Mouse (Mus musculus): ENCODE measurements around the gene Sema4a. TPM values are rescaled to one million over a fixed set of nuclear protein-coding genes. Genes with fewer than 3 reads are reported as not detected.
"Not testable (repeated sequence)": the region's sequence is repeated elsewhere in the genome, so short reads cannot be mapped to it uniquely, and the experiment has no call there.

The Sema4a gene
- polyA plus RNA-seq, 1 experiment from 2014 or later: 2.1 TPM

DNA sequence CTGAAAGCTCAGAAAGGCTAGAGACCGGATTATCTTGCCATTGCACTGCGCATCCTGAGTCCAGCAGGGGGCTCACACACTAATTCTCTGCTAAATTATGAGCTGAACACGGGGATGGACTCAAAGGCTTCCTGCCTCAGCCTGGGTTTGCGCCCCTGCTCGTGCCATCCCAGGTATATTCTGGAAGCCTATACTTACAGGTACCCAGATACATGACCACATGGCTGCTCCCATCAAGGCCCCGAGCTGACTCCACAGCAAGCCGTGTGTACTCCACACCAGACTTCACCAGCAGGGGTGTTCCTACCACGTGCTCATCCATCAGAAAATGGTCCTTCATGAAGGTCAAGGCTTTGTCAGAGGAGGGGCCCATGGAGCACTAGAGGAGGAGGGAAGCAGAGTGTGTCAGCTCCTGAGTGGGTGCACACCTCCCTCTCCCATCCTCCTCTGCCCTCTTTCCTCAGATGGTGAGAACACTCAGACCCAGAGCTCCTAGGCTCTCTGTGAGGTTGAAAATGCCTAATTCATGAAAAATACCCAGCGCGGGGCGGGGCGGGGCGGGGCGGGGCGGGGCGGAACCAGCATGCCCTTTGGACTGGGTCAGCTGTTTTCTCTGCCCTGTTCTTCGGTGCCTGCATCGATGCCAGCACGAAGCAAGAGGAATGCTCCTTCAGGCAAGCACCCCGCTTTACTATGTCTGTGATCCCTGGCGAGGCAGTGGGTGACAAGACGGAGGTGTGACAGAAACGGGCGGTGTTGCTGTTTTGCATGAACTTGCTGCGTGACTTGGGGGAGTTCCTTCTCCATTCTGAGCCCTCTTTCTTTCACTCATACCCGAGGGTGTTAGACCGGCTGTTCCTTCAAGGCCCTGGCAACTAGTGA lies 20.2 kb downstream of the Sema4a start:
- peak overlapping the region; percentile 28 for H3K9ac ChIP-seq
- no peaks in the 10 kb centered on the region for H3K36me3 ChIP-seq
- peaks cover 30% of the 10 kb centered on the region for H3K4me1 ChIP-seq (replicated peaks)
- 18% methylated on average over 27 of the region's 27 CpGs for WGBS
- H3K9me3 ChIP-seq (replicated peaks): no peaks in the 10 kb centered on the region
- no peak overlapping the region for H3K27ac ChIP-seq
- ATAC-seq (replicated peaks; ENCODE audit: insufficient number of reproducible peaks, insufficient read depth, low FRiP score, low read depth): no peak
- H3K27me3 ChIP-seq: peaks cover 3% of the 10 kb centered on the region; the same call in 1 of the 2 replicates
- peak overlapping the region; percentile 32 for H3K4me3 ChIP-seq
- H3K4me2 ChIP-seq: peak overlapping the region; percentile 60

DNA sequence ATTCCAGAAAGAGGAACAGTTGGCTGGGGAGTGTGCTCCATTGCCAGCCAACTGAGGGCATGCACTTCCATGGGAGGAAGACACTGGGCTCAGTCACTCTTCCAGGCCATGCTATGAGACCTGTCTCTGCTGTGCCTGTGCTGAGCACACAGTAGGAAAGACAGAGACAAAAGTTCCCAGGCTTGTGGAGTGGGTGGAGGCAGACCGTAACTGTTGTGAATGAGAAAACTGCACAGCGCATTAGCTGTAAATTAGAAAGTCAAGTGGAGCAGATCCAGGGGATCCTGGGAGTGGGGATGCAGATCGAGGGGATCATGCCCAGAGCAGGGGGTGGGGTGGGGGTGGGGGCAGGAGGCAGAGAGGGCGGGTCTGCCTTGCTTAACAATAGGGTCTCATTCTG lies 21.4 kb downstream of the Sema4a start:
- ATAC-seq (replicated peaks; ENCODE audit: insufficient number of reproducible peaks, insufficient read depth, low FRiP score, low read depth): no peak
- peaks cover 30% of the 10 kb centered on the region for H3K4me1 ChIP-seq (replicated peaks)
- no peak overlapping the region for H3K4me3 ChIP-seq
- no peaks in the 10 kb centered on the region for H3K36me3 ChIP-seq
- H3K27me3 ChIP-seq: peaks cover 3% of the 10 kb centered on the region; the same call in 1 of the 2 replicates
- H3K4me2 ChIP-seq: no peak overlapping the region
- no peak overlapping the region for H3K9ac ChIP-seq
- no peaks in the 10 kb centered on the region for H3K9me3 ChIP-seq (replicated peaks)
- 73% methylated on average over 4 of the region's 4 CpGs for WGBS
- no peak overlapping the region for H3K27ac ChIP-seq

DNA sequence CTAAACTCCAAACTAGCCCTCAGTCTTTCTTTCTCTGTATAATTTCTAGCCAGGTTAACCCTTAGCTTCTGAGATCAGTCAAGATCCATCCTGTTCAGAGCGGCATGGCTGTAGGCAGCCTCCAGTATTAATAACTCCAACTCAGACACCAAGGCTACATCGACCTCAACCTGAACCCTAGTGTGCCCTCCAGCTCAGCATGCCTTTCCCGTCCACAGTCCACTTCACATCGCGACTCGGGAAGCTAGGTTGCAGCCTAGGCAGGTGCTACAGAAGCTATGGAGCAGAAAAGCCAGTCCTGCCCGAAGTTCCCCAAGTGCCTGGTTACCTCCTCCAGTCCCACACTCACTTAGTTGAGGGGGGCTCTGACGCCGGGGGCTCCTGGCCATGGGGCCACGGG lies 23.5 kb downstream of the Sema4a start:
- Histone ChIP-seq H3K9ac (0 out of 2 replicates have a peak overlapping the region, but pooled peaks have one; percentile 14), H3K4me3 (peak overlapping the region; percentile 48), H3K4me1 (replicated peaks) (peaks cover 30% of the 10 kb centered on the region), H3K4me2 (peak overlapping the region; percentile 82), H3K27me3 (peaks cover 3% of the 10 kb centered on the region; the same call in 1 of the 2 replicates), H3K36me3 (no peaks in the 10 kb centered on the region), H3K9me3 (replicated peaks) (no peaks in the 10 kb centered on the region), H3K27ac (peak overlapping the region; percentile 58; the same call in 1 of the 2 replicates)
- WGBS: 64% methylated on average over 10 of the region's 10 CpGs
- no peak for ATAC-seq (replicated peaks; ENCODE audit: insufficient number of reproducible peaks, insufficient read depth, low FRiP score, low read depth)

DNA sequence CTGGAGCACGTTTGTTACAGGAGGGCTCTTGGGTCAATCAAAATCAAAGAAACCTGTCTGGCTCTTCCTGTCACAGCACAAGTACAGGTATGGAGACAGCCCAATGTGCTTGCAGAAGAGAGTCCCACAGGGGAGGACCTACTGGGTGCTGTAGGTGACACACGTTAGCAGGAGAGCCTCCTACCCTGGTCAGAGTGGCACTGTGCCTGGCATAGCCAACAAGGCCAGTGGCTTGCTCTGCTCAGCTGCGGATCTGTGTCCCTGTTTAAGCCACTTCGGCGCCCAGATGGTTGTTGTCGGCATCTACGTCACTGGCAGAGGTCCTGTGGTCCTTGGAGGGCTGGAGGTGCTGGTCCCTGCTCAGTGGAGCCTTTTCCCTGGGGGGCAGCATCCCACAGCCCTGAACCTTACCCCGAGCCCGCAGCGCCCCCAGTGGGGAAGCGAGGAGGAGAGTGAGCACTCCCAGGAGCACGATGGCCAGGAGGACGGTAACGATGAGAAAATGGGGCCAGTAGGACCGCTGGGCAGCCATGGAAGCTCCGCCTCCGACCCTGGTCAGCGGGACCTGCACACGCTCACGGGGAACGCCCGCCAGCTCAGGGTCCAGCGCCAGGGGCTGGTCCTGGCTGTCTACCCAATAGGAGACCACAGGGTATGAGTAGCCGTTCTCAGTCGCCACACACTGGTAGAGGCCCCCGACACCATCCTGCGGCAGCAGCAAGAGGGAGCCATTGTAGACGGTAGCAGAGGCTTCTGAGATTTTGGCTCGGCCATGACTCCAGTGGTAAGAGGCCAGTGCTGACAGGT lies 24.4 kb downstream of the Sema4a start:
- H3K4me1 ChIP-seq (replicated peaks): peaks cover 30% of the 10 kb centered on the region
- 10% methylated on average over 29 of the region's 29 CpGs for WGBS
- peaks cover under 1% of the 10 kb centered on the region; the same call in 1 of the 2 replicates for H3K27me3 ChIP-seq
- peak; percentile 90 for ATAC-seq (replicated peaks; ENCODE audit: insufficient number of reproducible peaks, insufficient read depth, low FRiP score, low read depth)
- peak overlapping the region; percentile 48 for H3K4me3 ChIP-seq
- peak overlapping the region; percentile 45 for H3K9ac ChIP-seq
- H3K36me3 ChIP-seq: no peaks in the 10 kb centered on the region
- H3K9me3 ChIP-seq (replicated peaks): no peaks in the 10 kb centered on the region
- peak overlapping the region; percentile 58 for H3K27ac ChIP-seq
- H3K4me2 ChIP-seq: peak overlapping the region; percentile 82

DNA sequence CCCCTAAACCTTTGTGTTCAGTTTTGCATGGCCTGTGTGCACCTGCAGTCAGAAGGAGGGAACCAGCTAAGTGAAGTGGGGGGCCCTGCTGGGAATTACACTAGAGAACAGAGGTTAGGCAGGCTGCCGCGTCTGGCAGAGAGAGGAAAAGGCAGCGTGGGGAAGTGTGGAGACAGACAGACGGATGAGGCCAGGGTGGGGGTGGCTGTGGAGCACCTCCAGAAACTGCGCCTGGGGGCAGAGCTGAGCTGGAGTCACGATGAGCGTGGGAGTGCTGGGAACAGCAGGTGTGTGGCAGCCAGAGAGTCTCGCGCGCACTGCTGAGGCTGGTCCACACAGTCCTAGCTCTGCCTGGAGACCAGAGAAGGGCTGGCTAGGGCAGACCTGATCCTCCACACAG lies 25.5 kb downstream of the Sema4a start:
- no peak overlapping the region for H3K27ac ChIP-seq
- no peaks in the 10 kb centered on the region for H3K36me3 ChIP-seq
- no peak overlapping the region for H3K9ac ChIP-seq
- no peaks in the 10 kb centered on the region for H3K9me3 ChIP-seq (replicated peaks)
- no peak overlapping the region for H3K4me2 ChIP-seq
- H3K4me3 ChIP-seq: no peak overlapping the region
- peaks cover 23% of the 10 kb centered on the region for H3K4me1 ChIP-seq (replicated peaks)
- no peak for ATAC-seq (replicated peaks; ENCODE audit: insufficient number of reproducible peaks, insufficient read depth, low FRiP score, low read depth)
- H3K27me3 ChIP-seq: no peaks in the 10 kb centered on the region
- 57% methylated on average over 10 of the region's 10 CpGs for WGBS

DNA sequence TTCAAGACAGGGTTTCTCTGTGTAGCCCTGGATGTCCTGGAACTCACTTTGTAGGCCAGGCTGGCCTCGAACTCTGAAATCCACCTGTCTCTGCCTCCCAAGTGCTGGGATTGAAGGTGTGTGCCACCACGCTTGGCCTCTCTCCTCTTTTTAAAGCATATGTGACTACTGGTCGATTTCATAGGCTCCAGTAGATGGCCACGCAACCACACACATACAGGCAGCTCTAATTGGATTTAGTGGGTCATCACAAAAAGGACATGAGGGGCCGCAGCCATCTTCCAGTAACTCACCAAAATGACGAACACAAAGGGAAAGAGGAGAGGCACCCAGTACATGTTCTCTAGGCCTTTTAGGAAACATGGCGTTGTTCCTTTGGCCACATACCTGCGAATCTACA lies 32.3 kb downstream of the Sema4a start:
- ATAC-seq (replicated peaks; ENCODE audit: insufficient number of reproducible peaks, insufficient read depth, low FRiP score, low read depth); H3K27me3 ChIP-seq; H3K9ac ChIP-seq; H3K36me3 ChIP-seq; H3K9me3 ChIP-seq (replicated peaks); H3K27ac ChIP-seq; H3K4me2 ChIP-seq; H3K4me3 ChIP-seq: not testable (repeated sequence)
- WGBS: 66% methylated on average over 8 of the region's 8 CpGs
- H3K4me1 ChIP-seq (replicated peaks): peaks cover 10% of the 10 kb centered on the region

DNA sequence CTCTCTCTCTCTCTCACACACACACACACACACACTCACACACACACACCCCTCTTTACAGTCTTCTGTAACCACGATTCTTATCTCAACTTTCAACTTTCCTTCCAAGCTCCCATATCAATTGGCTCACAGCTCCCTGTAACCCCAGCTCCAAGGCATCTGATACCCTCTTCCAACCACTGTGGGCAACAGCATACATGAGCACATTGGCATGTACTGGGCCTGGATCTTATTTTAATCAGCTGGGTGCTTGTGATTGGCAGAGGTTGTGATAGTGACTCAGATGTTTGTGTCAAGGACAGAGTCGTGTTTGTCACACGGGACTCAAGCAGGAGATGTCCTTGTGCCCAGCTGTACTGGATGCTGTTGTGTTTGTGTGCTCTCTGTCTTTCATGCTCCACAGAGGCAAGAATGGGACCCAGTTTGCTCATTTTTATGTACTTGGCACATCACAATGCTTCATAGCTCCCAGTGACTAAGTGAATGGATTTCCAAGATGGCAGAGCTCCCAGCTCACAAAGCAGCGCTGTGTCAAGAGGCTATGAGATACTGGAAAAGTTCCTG lies 33.6 kb downstream of the Sema4a start:
- no peaks in the 10 kb centered on the region for H3K27me3 ChIP-seq
- H3K36me3 ChIP-seq: no peaks in the 10 kb centered on the region
- H3K9ac ChIP-seq: no peak overlapping the region
- H3K27ac ChIP-seq: no peak overlapping the region
- peaks cover 14% of the 10 kb centered on the region for H3K4me1 ChIP-seq (replicated peaks)
- no peaks in the 10 kb centered on the region for H3K9me3 ChIP-seq (replicated peaks)
- no peak overlapping the region for H3K4me2 ChIP-seq
- no peak for ATAC-seq (replicated peaks; ENCODE audit: insufficient number of reproducible peaks, insufficient read depth, low FRiP score, low read depth)
- 61% methylated on average over 4 of the region's 4 CpGs for WGBS
- no peak overlapping the region for H3K4me3 ChIP-seq

DNA sequence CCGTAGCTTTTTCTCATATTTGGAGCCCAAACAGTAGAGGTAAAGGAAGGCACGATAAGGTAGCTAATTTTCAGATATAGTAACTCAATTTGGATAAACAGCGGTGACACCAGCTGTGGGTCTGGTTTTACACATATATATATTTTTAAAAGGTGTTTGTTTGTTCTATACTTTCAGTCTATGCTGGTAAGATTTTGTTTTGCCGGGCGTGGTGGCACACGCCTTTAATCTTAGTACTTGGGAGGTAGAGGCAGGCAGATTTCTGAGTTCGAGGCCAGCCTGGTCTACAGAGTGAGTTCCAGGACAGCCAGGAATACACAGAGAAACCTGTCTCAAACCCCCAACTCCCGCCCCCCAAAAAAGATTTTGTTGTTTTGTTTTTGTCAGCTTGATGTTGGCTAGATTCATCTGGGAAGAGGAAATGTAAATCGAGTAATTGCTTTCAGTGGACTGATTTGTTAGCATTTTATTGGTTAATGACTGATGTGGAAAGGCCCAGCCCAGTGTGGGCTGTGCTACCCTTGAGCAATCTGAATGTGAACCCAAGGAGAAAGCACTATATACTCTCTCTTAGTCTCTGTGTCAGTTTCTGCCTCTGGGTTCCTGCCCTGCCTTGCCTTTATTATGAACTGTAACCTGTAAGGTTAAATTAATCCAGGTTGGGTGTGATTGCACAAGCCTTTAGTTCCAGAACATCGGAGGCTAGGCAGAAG lies 35.1 kb downstream of the Sema4a start:
- H3K4me2 ChIP-seq: peak overlapping the region; percentile 95
- H3K36me3 ChIP-seq: peaks cover under 1% of the 10 kb centered on the region; the same call in 1 of the 2 replicates
- H3K4me1 ChIP-seq (replicated peaks): peaks cover 21% of the 10 kb centered on the region
- no peaks in the 10 kb centered on the region for H3K27me3 ChIP-seq
- no peak overlapping the region for H3K4me3 ChIP-seq
- WGBS: 81% methylated on average over 10 of the region's 10 CpGs
- no peak for ATAC-seq (replicated peaks; ENCODE audit: insufficient number of reproducible peaks, insufficient read depth, low FRiP score, low read depth)
- H3K27ac ChIP-seq: no peak overlapping the region
- no peaks in the 10 kb centered on the region for H3K9me3 ChIP-seq (replicated peaks)
- H3K9ac ChIP-seq: no peak overlapping the region

DNA sequence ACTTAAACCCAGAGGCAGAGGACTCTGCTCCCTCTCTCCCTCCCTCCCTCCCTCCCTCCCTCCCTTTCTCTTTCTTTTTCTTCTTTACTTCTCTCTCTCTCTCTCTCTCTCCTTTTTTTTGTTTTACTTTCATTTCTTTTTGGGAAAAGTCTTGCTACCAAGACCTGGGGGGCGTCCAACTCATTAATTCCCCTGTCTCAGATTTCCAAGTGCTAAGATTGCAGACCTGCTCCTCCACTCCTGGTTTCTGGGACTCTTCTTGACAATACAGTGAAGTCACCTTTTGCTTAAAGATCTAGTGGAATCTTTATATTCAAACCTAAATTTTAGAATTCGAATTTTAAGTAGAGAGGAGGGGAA lies 35.7 kb downstream of the Sema4a start:
- Histone ChIP-seq H3K4me1 (replicated peaks) (peaks cover 21% of the 10 kb centered on the region), H3K9me3 (replicated peaks) (no peaks in the 10 kb centered on the region), H3K9ac (no peak overlapping the region), H3K4me2 (peak overlapping the region; percentile 95), H3K27me3 (no peaks in the 10 kb centered on the region), H3K27ac (no peak overlapping the region), H3K36me3 (peaks cover 6% of the 10 kb centered on the region), H3K4me3 (peak overlapping the region; percentile 92)
- ATAC-seq (replicated peaks; ENCODE audit: insufficient number of reproducible peaks, insufficient read depth, low FRiP score, low read depth): no peak
- WGBS: 20% methylated on average over 2 of the region's 2 CpGs

DNA sequence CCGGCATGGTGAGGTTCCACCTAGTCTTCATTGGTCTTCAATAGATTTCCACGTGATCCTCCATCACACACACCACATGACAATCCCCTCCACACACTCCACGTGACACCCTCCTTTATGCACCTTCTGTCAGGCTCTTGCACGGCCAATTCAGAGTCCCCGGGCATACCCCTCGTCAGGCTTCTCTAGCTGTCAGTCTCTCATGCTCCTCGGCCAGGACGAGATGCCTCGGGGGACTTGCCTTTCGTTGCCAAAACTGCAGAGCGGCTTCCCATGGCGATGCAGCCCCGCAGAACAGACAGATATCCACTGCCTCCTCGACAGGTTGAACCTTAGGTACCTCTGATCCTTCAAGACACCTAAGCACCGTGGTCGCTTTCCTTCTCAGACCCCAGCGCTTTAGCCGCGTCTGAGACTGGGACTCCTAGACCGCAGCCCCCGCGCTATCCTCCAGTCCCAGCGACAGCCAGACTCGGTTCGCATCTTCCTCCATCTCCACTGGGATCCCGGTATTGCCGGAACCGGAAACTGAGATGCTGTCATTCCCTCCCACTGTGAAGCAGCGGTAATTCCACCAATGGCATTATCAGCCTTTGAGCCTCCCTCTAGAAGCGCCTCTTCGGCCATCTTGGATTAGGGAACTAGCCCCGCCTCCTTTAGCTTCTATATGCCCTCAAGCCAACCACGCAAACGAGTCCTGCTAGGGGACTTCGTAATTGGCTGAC lies 36.2 kb downstream of the Sema4a start, which contains the start of gene Slc25a44:
Slc25a44 (minus strand) TSS at position 535 of the 725 bp plus-strand sequence.
- peak; percentile 97 for ATAC-seq (replicated peaks; ENCODE audit: insufficient number of reproducible peaks, insufficient read depth, low FRiP score, low read depth)
- Histone ChIP-seq H3K36me3 (peaks cover 11% of the 10 kb centered on the region), H3K4me1 (replicated peaks) (peaks cover 21% of the 10 kb centered on the region), H3K4me2 (peak within 1 kb of the TSS; percentile 95), H3K4me3 (peak within 1 kb of the TSS; percentile 92), H3K27ac (peak within 1 kb of the TSS; percentile 58), H3K9me3 (replicated peaks) (no peaks in the 10 kb centered on the region), H3K27me3 (no peaks in the 10 kb centered on the region), H3K9ac (peak within 1 kb of the TSS; percentile 79)
- 1% methylated on average over 35 of the region's 35 CpGs for whole genome bisulfite sequencing
